Mouse (Mus musculus): Measurements from ENCODE around the gene Ednra.

Ednra gene

GRCm38 (mm10) chr8:77640093-77640839, 84.0 kb downstream of the Ednra start:
- DNase-seq (ENCODE audit: low spot score), result no peak

DNA sequence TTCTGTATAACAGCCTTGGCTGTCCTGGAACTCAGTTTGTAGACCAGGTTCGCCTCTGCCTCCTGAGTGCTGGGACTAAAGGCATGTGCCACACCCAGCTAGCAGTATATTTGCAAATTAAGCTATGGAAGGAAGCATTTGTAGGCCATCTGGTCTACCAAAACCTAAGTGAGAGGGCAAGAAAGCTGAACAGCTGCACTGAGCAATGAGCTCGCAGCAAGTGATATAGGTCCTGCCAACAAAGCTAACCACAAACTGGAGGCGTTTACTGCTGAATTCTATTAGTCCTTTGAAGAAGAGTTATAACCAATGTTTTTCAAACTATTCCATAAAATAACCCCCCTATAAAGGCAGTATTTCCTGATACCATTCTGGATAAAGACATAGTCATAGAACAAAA, 86.7 kb downstream of the Ednra start:
- no peak for DNase-seq (ENCODE audit: low spot score)

GRCm38 (mm10) chr8:77634035-77634434, 90.2 kb downstream of the Ednra start:
- DNase-seq (ENCODE audit: low spot score), result no peak

- DNase-seq (ENCODE audit: low spot score), result no peak
Measured at GRCm38 (mm10) chr8:77633211-77633610, 91.1 kb downstream of the Ednra start.

- no peak for DNase-seq (ENCODE audit: low spot score)
Measured at GRCm38 (mm10) chr8:77630691-77631090, 93.6 kb downstream of the Ednra start.

- peak; percentile 62 for DNase-seq (ENCODE audit: low spot score)
Measured at GRCm38 (mm10) chr8:77629858-77630537, 94.3 kb downstream of the Ednra start.

GRCm38 (mm10) chr8:77623677-77624209, 100.5 kb downstream of the Ednra start:
- DNase-seq (ENCODE audit: low spot score), result no peak

DNA sequence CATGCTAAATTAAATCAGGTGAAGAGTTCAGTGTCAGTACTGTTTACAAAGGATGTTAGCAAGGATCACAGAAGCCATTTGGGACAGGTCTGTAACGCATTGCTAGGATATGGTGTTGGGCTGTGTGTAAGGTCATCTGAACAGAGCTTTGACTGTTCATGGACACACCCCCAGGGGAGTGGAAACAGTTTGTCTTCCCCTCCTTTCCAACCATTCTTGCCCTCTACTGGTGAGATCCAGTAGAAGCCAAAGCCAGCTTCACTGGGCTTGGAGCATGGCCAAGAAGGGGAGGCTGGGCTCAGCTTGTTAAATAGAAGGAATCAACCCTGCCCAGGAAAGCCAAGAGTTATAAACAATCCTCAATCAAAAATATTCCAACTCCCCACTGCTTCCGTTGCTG, 106.3 kb downstream of the Ednra start:
- DNase-seq (ENCODE audit: low spot score), result peak; percentile 20

Data from ovary, adult 18-20 months (tissue).